13 mouse cellular contexts compared by ENCODE assay signal in the genomic region with DNA sequence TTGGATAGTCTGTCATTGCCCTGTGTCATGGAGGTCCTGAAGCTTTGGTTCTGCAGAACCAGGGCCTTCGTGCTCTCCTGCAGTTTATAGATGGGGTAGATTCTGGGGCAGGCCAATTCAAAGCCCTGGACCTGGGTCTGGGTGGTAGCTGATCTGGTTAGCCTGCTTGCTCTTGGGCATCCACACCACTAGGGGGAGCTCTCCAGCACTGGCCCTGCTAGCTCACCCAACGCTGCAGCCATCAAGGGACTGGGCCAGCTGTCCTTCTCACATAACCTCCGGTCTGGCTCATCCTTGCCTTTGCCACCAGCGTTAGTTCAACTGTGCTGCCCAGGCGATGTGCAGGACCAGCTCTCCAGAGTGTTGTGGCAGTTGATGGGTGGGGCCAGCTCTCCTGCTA. TPM values are rescaled to one million over a fixed set of nuclear protein-coding genes. Genes with fewer than 3 reads are reported as not detected.
DNase-seq lines count a peak whose midpoint lies in the region; ATAC-seq and TF ChIP-seq lines count a peak whose summit lies in the region.
"Had no signal": no experiment of that assay in that cellular context is flagged by ENCODE, and none has a peak within 500 bp of the region (broad histone marks: within the 10 kb centered on the region; RNA-seq: fewer than 3 reads in every experiment).

No protein-coding gene starts in this region.

- TF ChIP-seq CTCF in forebrain, postnatal 0 days (IDR thresholded peaks at IDR 0.05; ENCODE audit: low read depth) = peak; percentile 31; the same call in 1 of the 2 replicates
- peak; percentile 9 for TF ChIP-seq CTCF in C2C12 (IDR thresholded peaks at IDR 0.05; ENCODE audit: control insufficient read depth, insufficient read depth, insufficient read length)
- peak; percentile 27; the same call in 1 of the 2 replicates for TF ChIP-seq CTCF in cortical plate, adult 2 months (IDR thresholded peaks at IDR 0.05; ENCODE audit: extremely low read depth, insufficient read depth, low read length)

- intact Hi-C loops in left cerebral cortex, postnatal 4 days (cut with DNase I) = no loop called here
- intact Hi-C loops in left cerebral cortex, postnatal 14 days (cut with DNase I) = loop anchor here (5.0 kb wide), 1 partner anchor 198 kb away; no protein-coding TSS in a partner anchor

- H3K9ac ChIP-seq in forebrain, postnatal 0 days = no peak overlapping the region
- H3K9ac ChIP-seq in forebrain, embryonic 15.5 days (replicated peaks) = no peak overlapping the region
- H3K9ac ChIP-seq: liver, embryonic 15.5 days; midbrain, embryonic 12.5 days had no signal

- no peak for TF ChIP-seq POLR2A in cortical plate, adult 2 months (IDR thresholded peaks at IDR 0.05; ENCODE audit: extremely low read depth, insufficient read depth, low read length)

- no peaks in the 10 kb centered on the region for H3K9me3 ChIP-seq in forebrain, postnatal 0 days (ENCODE audit: low read length)
- no peaks in the 10 kb centered on the region for H3K9me3 ChIP-seq in forebrain, embryonic 15.5 days
- H3K9me3 ChIP-seq: liver, embryonic 15.5 days; midbrain, embryonic 12.5 days had no signal

- no peaks in the 10 kb centered on the region for H3K36me3 ChIP-seq in forebrain, postnatal 0 days (ENCODE audit: insufficient read depth)
- H3K36me3 ChIP-seq in forebrain, embryonic 15.5 days = no peaks in the 10 kb centered on the region
- H3K36me3 ChIP-seq in C2C12 (ENCODE audit: control insufficient read depth, insufficient read depth) = no peaks in the 10 kb centered on the region
- H3K36me3 ChIP-seq: liver, embryonic 15.5 days; midbrain, embryonic 12.5 days had no signal

- no peak overlapping the region for H3K4me2 ChIP-seq in forebrain, postnatal 0 days (ENCODE audit: low read depth)
- H3K4me2 ChIP-seq in forebrain, embryonic 15.5 days (replicated peaks) = no peak overlapping the region
- H3K4me2 ChIP-seq: liver, embryonic 15.5 days; midbrain, embryonic 12.5 days had no signal

- WGBS in forebrain, postnatal 0 days = 80% methylated on average over 5 of the region's 5 CpGs
- 84% methylated on average over 5 of the region's 5 CpGs for WGBS in forebrain, embryonic 15.5 days

- no peaks in the 10 kb centered on the region for H3K79me2 ChIP-seq in C2C12 (ENCODE audit: control insufficient read depth, insufficient read depth)

- no peaks in the 10 kb centered on the region for H3K27me3 ChIP-seq in forebrain, postnatal 0 days (ENCODE audit: insufficient read depth, low read length)
- no peaks in the 10 kb centered on the region for H3K27me3 ChIP-seq in forebrain, embryonic 15.5 days
- no peaks in the 10 kb centered on the region for H3K27me3 ChIP-seq in C2C12 (ENCODE audit: control insufficient read depth, insufficient read depth, insufficient read length)
- H3K27me3 ChIP-seq: liver, embryonic 15.5 days; midbrain, embryonic 12.5 days had no signal

- H3K27ac ChIP-seq in forebrain, postnatal 0 days (ENCODE audit: low read depth, low read length) = no peak overlapping the region
- H3K27ac ChIP-seq in forebrain, embryonic 15.5 days (replicated peaks) = no peak overlapping the region
- H3K27ac ChIP-seq in cortical plate, adult 2 months (ENCODE audit: insufficient read depth, low read length) = no peak overlapping the region
- H3K27ac ChIP-seq: liver, embryonic 15.5 days; midbrain, embryonic 12.5 days had no signal

- no peak for ATAC-seq in forebrain, postnatal 0 days
- no peak for ATAC-seq in forebrain, embryonic 15.5 days (replicated peaks)

- no peak for DNase-seq in forebrain, postnatal 0 days
- DNase-seq in left cerebral cortex, postnatal 4 days = peak; percentile 16
- DNase-seq in left cerebral cortex, postnatal 14 days (ENCODE audit: low spot score in 2 of 2) = no peak
- DNase-seq in layer of hippocampus, postnatal 10 days (ENCODE audit: low spot score in 2 of 2) = no peak
- no peak for DNase-seq in spleen, adult 18-20 months
- DNase-seq: heart, postnatal 36 days; kidney, adult 8-10 months; layer of hippocampus, adult 9-11 months had no signal

- H3K79me3 ChIP-seq in C2C12 (ENCODE audit: low read depth) = no peaks in the 10 kb centered on the region

- H3K4me3 ChIP-seq in forebrain, postnatal 0 days (ENCODE audit: low read depth, low read length) = no peak overlapping the region
- no peak overlapping the region for H3K4me3 ChIP-seq in forebrain, embryonic 15.5 days
- H3K4me3 ChIP-seq in C2C12 (ENCODE audit: insufficient read depth, poor library complexity, severe bottlenecking) = no peak overlapping the region
- no peak overlapping the region for H3K4me3 ChIP-seq in cortical plate, adult 2 months (ENCODE audit: insufficient read depth, low read length)
- H3K4me3 ChIP-seq: liver, embryonic 15.5 days; midbrain, embryonic 12.5 days had no signal

- no peaks in the 10 kb centered on the region for H3K4me1 ChIP-seq in forebrain, postnatal 0 days (ENCODE audit: insufficient read depth)
- H3K4me1 ChIP-seq in forebrain, embryonic 15.5 days = peaks cover 9% of the 10 kb centered on the region
- H3K4me1 ChIP-seq in cortical plate, adult 2 months (ENCODE audit: control insufficient read depth, insufficient read depth, low read length) = no peaks in the 10 kb centered on the region

- H3ac ChIP-seq in C2C12 (ENCODE audit: control insufficient read depth, insufficient read length, low read depth) = no peak overlapping the region

TF ChIP-seq in C2C12, 6 proteins besides CTCF, POLR2A, EP300 and RAD21:
- TF ChIP-seq USF1 (IDR thresholded peaks at IDR 0.05; ENCODE audit: low read depth) (no peak), CEBPB (IDR thresholded peaks at IDR 0.05; ENCODE audit: low read depth) (no peak), MYOG (IDR thresholded peaks at IDR 0.05; ENCODE audit: control insufficient read depth, extremely low read depth, insufficient read length) (no peak), FOSL1 (IDR thresholded peaks at IDR 0.05; ENCODE audit: insufficient read depth, low read length, poor library complexity, severe bottlenecking) (no peak), MAX (IDR thresholded peaks at IDR 0.05) (no peak), MYOD1 (IDR thresholded peaks at IDR 0.05; ENCODE audit: control insufficient read depth, insufficient read length, low read depth) (no peak)

RNA-seq across cellular contexts. Expression of a gene that starts 18.8 kb away (rescaled TPM):
- 212 and 266 TPM in 2 replicates for total RNA-seq in forebrain, postnatal 0 days (2014; rRNA removed)
- 357 and 391 TPM in 2 replicates for polyA plus RNA-seq in forebrain, postnatal 0 days (2015; fragmentation: Nextera tagmentation; extraction: Ambion mirVana)
- polyA plus RNA-seq in forebrain, embryonic 15.5 days (2015; fragmentation: Nextera tagmentation; extraction: Ambion mirVana) = 389 and 404 TPM in 2 replicates
- 100 to 1,000 TPM; 161 to 164 TPM for total RNA-seq in left cerebral cortex, postnatal 4 days (2021)
- total RNA-seq in left cerebral cortex, postnatal 14 days (2021) = 100 to 1,000 TPM; 114 to 128 TPM
- 163 TPM for polyA plus RNA-seq in C2C12 (2012; fragmentation: generic; extraction: Trizol)
- polyA plus RNA-seq in cortical plate, adult 2 months (2012; rRNA removed) = 154 and 156 TPM in 2 replicates
- total RNA-seq in layer of hippocampus, postnatal 10 days (2021) = 100 to 1,000 TPM; 142 to 143 TPM

RNA-seq across cellular contexts. Expression of a gene that starts 40.2 kb away (rescaled TPM):
- total RNA-seq in forebrain, postnatal 0 days (2014; rRNA removed) = 68.2 and 70.2 TPM in 2 replicates
- polyA plus RNA-seq in forebrain, postnatal 0 days (2015; fragmentation: Nextera tagmentation; extraction: Ambion mirVana) = 65.0 and 67.3 TPM in 2 replicates
- polyA plus RNA-seq in forebrain, embryonic 15.5 days (2015; fragmentation: Nextera tagmentation; extraction: Ambion mirVana) = 90.0 and 91.4 TPM in 2 replicates
- total RNA-seq in left cerebral cortex, postnatal 4 days (2021) = 10 to 100 TPM; 76.7 to 80.3 TPM
- total RNA-seq in left cerebral cortex, postnatal 14 days (2021) = 10 to 100 TPM; 58.1 to 61.9 TPM
- polyA plus RNA-seq in C2C12 (2012; fragmentation: generic; extraction: Trizol) = 53.9 TPM
- polyA plus RNA-seq in cortical plate, adult 2 months (2012; rRNA removed) = 38.9 and 39.4 TPM in 2 replicates
- total RNA-seq in layer of hippocampus, postnatal 10 days (2021) = 10 to 100 TPM; 69.2 to 70.5 TPM
